Mouse (Mus musculus) gastrocnemius, adult 18-20 months (tissue): ENCODE measurements around the gene Clvs2. TPM values are rescaled to one million over a fixed set of nuclear protein-coding genes. Genes with fewer than 3 reads are reported as not detected.

Experiments used
- DNase-seq: peaks from one replicate; pipeline ENCODE4 v3.0.0; 2021; ENCODE audit warnings: low spot score
- long read RNA-seq, 2 experiments: library from polyadenylated mRNA; stranded (forward); transcript quantifications; one replicate each; pipeline ENCODE4 v2.0.0; 2021
- total RNA-seq, 2 experiments: library from RNA; stranded (reverse); gene quantifications; 2 replicates each; pipeline ENCODE4 v1.2.3; 2021

Gene Clvs2
- under 1 TPM in 1 of 2 experiments, not detected in 1; 0.05 TPM for total RNA-seq
- long read RNA-seq, experiment 1 = 0 reads
- long read RNA-seq, experiment 2 = 0 reads

DNA sequence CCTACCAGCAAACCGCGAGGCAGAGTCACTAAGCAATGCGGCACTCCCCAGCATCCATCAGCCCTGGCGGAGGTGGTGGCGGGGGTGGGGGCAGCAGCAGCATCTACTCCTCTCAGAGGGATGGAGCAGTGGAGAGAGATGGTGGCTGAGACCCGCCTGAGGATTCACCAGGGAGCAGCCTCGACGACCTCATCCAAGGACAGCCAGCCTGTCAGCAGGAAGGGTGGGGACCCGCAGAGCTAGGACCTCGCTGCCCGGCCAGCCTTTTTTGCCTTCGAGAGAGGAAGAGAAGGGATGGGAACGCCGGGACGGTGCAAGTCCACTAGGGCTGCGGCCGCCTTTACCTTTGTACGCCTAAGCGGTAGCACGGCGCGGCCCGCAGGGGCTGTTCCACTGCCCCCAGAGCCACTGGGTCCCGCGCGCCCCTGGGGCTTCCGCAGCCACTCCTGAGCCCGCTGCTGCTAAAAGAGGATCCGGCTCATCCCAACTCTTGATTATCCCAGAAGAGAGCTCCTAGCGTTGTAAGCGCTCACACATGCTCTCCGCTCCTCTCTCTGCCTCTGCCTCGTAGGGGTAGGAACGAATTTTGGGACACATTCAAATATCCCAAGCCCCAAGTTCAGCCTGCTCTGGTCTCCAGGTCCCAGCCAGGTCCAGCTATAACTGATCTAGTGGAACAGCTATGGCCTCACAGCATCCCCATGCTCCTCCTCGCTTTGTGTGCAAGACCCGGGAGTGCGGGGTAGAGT lies at the start of gene Clvs2:
Clvs2 (minus strand) TSS at position 639 of the 749 bp plus-strand sequence.
- no peak for DNase-seq

DNA sequence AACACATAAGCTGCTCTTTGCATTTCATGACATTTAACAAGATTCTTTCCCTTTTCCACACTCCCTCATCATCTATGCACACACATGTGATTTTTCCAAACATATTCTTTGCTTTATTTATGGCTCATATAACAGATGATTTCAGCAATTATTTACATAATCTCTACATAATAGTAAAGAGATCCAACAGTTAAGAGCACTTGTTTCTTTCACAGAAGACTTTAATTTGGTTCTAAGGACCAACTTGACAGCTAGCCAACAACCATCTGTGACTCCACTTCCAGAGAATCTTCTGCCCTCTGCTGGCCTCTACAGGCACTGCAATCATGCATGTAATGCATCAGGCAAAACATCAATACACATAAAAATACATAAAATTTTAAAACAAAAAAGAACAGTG lies 28.6 kb upstream of the Clvs2 start:
- DNase-seq = no peak

DNA sequence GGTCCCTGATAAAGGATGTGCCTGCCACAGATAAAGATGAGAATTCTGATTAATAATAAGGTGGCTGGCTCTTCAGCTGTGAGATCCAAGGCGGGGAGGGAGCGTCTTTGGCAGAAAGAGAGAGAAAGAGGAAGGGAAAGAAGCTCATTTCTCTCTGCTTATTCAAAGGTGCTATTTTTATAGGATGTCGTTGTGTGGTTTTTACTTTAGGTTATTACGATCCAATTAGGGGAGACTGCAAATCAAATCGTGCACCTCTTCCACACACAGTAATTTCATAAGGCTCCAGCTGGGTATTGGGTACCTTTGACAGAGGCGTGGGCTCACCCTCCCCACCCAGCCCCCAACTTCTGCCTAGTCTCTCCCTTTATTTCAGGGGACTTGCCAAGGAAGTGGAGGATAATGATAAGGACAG lies 985 bp downstream of the Clvs2 start:
- DNase-seq = no peak

DNA sequence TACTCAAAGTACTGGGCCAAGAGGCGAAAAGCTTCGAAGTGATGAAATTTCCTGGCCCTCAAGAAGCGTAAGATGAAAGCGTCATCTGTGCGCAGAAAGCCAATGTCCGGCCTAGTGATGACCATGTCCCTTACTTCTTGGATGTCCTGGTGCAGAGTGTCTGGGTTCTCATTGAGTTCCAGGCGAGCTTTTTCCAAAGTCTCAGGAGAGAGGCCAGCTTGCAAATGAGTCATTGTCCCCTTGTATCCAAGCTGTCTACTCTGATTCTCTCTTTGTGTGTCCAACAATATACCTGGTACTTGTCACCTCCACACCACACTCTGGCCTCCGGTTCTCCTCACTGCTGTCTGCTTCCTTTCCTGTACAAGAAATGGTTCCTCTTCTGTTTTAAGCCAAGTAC lies 1.9 kb downstream of the Clvs2 start:
- no peak for DNase-seq

DNA sequence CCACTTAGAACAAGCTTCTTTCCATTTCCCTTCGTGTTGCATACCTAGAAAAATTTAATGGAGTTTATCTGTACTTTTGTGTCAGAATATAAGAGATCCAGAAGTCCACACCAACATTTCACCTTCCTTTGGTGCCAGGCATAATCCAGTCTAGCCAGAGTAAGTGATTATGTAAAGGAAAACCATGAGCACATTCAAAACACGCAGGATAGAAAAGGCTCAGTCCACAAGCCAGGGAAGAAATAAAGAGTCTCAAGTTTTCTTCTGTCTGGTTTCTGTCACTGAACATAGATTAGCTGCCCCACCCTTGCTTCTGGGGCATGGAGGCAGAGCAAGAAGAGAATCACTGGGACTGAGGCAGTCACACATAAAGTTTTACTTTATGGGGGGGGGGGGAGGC lies 8.4 kb downstream of the Clvs2 start:
- no peak for DNase-seq

DNA sequence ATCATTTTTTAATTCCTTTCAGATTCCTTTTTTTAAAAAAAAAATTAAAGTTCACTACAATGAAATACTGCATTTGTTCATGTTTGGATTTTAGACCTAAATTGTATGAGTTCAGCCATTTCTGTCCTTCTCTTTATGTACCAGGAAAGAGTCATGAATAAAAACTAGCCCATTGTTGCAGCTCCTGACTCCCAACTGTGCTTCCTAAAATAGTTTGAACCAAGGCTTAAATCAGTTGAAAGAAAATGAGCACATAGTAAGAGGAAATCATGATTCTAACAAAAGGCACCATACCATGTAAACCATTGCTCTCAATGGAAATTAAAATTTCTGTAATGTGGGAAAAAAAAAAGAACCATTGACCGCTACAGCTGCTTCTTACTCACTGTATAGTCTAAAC lies 11.4 kb downstream of the Clvs2 start:
- no peak for DNase-seq

DNA sequence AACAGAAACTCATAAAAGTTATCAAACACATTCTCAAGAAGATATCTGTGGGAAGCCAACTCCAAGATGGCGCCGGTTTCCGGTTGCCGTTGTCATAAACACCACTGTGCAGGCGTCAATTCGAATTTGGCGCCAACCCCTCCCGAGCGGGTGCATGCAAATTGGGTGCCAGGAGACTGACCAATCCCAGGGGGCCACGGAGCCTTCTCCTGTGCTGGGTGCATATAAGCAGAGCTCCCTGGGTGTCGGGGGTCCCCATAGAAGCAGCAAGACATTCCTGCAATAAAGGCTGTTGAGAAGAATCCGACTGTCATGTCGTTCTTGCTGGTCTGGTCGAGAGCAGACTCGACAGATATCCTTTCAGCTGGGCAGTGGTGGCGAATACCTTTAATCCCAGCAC lies 31.8 kb downstream of the Clvs2 start:
- DNase-seq = peak; percentile 3

DNA sequence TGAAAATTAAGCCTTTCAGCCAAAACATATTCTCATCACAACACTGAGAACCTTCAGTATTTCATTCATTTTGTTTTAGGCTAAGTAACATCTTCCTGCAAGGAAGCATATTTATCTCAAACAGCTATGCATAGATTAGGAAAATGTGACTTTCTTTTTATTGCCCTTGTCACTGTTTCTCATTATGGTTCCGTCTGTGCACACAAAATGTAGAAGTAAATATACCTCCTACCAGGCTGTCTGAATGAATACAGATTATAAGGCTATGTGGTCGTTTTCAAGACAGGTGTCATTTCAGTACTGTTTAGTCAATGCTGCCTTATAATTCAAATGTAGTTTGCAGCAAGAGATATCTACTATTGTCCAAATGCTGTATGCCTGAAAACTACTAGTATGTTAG lies 35.8 kb downstream of the Clvs2 start:
- DNase-seq = no peak

DNA sequence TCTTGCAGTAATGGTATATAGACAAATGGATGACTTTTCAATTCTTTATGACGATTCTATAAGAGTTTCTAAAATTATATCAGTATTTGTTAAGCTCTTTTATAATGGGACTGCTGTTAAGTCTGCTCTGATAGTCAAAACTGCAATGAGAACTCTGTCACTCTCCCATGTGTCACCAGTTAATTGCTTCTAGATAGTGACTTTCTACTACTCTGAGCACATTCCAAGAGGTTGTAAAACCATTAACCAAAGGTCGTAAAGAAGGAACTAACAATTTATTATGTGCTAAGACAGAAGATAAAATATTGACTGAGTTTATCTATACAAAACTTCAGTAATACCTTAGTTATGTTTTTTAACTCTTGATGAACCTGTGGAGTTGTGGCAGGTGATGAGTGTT lies 37.5 kb downstream of the Clvs2 start:
- no peak for DNase-seq

DNA sequence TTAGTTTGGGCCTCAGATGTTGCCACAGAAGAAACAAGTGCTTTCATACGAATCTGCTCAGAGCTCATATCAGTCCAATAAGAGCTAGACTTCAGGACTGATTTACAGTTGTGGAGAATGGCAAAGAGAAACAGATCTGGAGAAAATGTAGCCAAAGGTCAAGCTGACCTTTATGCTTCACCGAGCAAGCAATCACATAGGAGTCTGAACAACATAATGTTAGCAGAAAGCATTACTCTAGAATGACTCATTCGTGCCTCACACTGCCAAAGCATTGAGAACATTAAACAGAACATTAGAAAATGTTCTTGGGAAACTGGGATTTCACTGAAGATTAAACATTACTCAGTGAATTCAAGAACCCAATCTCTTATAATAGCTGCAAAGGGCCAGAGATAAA lies 66.5 kb downstream of the Clvs2 start:
- DNase-seq = no peak

DNA sequence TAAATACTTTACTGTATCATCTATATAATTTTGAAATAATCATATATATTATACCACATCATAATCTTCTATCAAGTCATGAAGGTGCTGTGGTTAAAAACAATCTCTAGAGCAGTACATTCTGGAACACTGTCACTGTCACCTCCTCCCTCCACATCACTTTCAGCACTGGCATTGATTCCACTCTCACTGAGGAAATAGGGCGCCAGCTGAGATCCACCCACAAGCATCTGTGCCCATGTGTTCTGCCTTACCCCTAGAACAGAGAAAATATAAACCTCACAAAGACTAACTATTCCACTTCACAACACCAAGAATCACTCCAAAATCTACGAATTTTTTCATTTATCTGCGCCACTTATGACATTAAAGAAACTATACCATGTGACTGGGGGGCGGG lies 84.2 kb downstream of the Clvs2 start:
- no peak for DNase-seq

Other genes with a start within 250 kb of the Clvs2 start
- gene Sult3a2, start 161.9 kb upstream of the Clvs2 start, total RNA-seq = under 1 TPM in 1 of 2 experiments, not detected in 1; 0.43 TPM
- under 1 TPM in 1 of 2 experiments, not detected in 1; 0.36 TPM for gene Sult3a1, start 233.0 kb upstream of the Clvs2 start, total RNA-seq